Mouse (Mus musculus) G1E (cell line): ENCODE data around the gene Kdm4a. TPM values are rescaled to one million over a fixed set of nuclear protein-coding genes. Genes with fewer than 3 reads are reported as not detected.

Source experiments
- ATAC-seq: 2 replicates; pipeline ENCODE4 v1.8.0; 2016; ENCODE audit warnings: mild to moderate bottlenecking; ENCODE audit not compliant: insufficient number of reproducible peaks, poor library complexity, low FRiP score, severe bottlenecking; ENCODE audit errors: extremely low read depth
- DNase-seq: peaks from one replicate; pipeline ENCODE4 v3.0.0; 2012; ENCODE audit warnings: low spot score
- H3K27me3 ChIP-seq: 2 replicates; pipeline ENCODE4 v1.6.1; 2012; ENCODE audit warnings: mild to moderate bottlenecking, low read length, inconsistent platforms; ENCODE audit not compliant: insufficient read depth
- H3K36me3 ChIP-seq: replicated peaks from 2 replicates; pipeline ENCODE3; 2012; ENCODE audit warnings: mild to moderate bottlenecking, inconsistent platforms
- H3K4me1 ChIP-seq: 2 replicates; pipeline ENCODE4 v1.6.1; 2012; ENCODE audit warnings: low read depth, low read length, inconsistent platforms, mixed read lengths; ENCODE audit not compliant: insufficient read depth
- H3K4me3 ChIP-seq: 2 replicates; pipeline ENCODE4 v1.5.1; 2012; ENCODE audit warnings: low read depth, mild to moderate bottlenecking, inconsistent platforms, low read length, moderate library complexity, mixed read lengths
- H3K9me3 ChIP-seq: replicated peaks from 2 replicates; pipeline ENCODE4 v1.6.1; 2012; ENCODE audit warnings: inconsistent platforms
- CTCF ChIP-seq: IDR thresholded peaks from 2 replicates; pipeline ENCODE4 v1.5.1; 2012; ENCODE audit warnings: low read depth, low read length, inconsistent platforms, mixed read lengths
- GATA1 ChIP-seq: IDR thresholded peaks from 2 replicates; pipeline ENCODE4 v1.6.1; 2012; ENCODE audit warnings: borderline replicate concordance, low read length, inconsistent platforms, mixed read lengths
- GATA2 ChIP-seq: IDR thresholded peaks from 2 replicates; pipeline ENCODE4 v1.6.1; 2012; ENCODE audit warnings: low read depth, low read length, inconsistent platforms, borderline replicate concordance
- POLR2AphosphoS5 ChIP-seq: IDR thresholded peaks from 2 replicates; pipeline ENCODE4 v1.6.1; 2012; ENCODE audit warnings: low read depth, low read length, inconsistent platforms; ENCODE audit not compliant: insufficient replicate concordance
- TAL1 ChIP-seq: conservative IDR thresholded peaks from 2 replicates; pipeline ENCODE4 v1.6.1; 2012; ENCODE audit warnings: low read depth, low read length, inconsistent platforms, mixed read lengths
- polyA plus RNA-seq: library from polyadenylated mRNA; stranded (reverse); fragments of >175 nt; gene quantifications from 2 replicates; pipeline ENCODE4 v1.2.3, GENCODE M21; 2012
- total RNA-seq, 2 experiments: library from RNA; stranded (forward) in 1 of 2; stranded (reverse) in 1 of 2; fragments of 200-1000 nt in 1 of 2; fragments of >200 nt in 1 of 2; fragmentation: Nextera tagmentation in 1 of 2; gene quantifications; 2 replicates each; pipeline ENCODE4 v1.2.3; 2014 to 2017

The Kdm4a gene
- total and polyA plus RNA-seq, 3 experiments, result 39.4 to 50.5 (median 46.7) TPM

DNA sequence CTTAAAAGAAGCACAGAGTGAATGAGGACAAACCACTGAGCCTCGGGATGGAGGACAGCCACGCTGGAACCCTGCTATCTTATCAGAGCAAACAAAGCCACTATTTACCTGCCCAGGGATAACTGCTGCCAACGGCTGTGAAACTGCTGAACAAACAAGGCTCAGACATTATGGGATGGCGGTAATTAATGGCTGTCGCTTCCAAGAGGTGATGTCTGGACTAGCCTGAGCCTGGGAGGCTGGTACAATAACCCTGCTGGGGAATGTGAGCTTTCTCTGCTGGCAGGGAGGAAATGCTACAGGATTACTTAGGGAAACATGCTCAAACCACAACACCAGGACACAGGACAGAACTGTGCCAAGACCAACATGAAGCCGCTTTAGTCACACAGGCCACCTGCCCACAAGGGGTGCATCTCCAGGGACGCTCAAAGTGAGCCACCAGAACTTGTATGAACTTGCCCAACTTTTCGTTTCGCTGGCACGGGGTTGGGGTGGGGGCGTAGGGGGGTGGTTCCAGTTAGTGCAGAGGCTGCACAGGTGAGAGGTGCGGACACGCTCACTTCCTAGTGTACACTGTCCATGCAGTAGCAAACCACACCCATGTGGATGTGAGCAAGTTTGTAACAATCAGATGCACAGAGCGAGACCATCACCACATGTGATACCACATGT, 56.7 kb downstream of the Kdm4a start:
- no peak for TF ChIP-seq TAL1
- no peak for TF ChIP-seq GATA1
- TF ChIP-seq POLR2AphosphoS5, result no peak
- no peak for TF ChIP-seq CTCF
- no peak for TF ChIP-seq GATA2
- Histone ChIP-seq H3K4me3 (no peak overlapping the region), H3K4me1 (peaks cover 15% of the 10 kb centered on the region), H3K36me3 (peaks cover 40% of the 10 kb centered on the region), H3K9me3 (no peaks in the 10 kb centered on the region), H3K27me3 (no peaks in the 10 kb centered on the region)
- no peak for ATAC-seq
- no peak for DNase-seq

DNA sequence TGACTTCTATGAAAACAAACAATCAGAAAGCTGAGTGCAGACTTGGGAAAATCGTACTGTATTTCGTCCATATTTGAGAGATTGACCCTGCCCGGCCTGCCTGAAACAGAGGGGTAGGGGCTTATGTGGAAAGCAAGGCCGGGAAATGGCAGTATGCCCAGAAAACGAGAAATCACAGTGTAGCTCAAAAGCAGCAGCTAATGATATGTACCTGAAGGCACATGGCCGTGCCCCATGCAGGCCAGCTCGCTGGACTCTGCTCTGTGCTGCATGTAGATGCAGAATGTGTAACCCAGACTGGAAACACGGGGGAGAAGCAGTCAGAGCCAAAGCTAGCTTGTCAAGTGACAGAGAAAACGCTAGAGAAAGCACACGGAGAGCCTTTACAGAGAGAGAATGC, 57.8 kb downstream of the Kdm4a start:
- peaks cover 45% of the 10 kb centered on the region for H3K36me3 ChIP-seq
- no peak for ATAC-seq

DNA sequence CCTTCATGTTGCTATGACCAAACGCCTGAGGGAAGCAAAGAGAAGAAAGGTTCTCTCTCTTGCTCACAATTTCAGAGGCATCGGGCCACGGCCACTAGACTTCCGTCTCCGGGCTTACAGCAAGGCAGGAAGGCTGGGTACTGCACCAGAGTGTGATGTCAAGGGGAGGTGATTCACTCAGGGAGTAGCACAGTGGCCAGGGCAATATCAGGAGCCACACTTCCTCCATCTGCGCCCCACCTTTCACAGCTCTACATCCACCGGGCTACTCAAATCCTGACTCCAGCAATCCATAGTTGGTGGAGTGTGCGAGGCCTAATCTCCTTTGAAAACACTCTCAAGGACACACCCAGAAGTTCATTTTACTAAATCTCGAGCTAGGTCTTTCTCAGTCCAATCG, 62.3 kb downstream of the Kdm4a start:
- H3K4me3 ChIP-seq, result no peak overlapping the region
- H3K36me3 ChIP-seq, result peaks cover 57% of the 10 kb centered on the region
- no peaks in the 10 kb centered on the region for H3K27me3 ChIP-seq
- no peaks in the 10 kb centered on the region for H3K9me3 ChIP-seq
- TF ChIP-seq GATA1 (no peak), CTCF (no peak), GATA2 (no peak), POLR2AphosphoS5 (no peak), TAL1 (no peak)
- DNase-seq (no peak), ATAC-seq (no peak)
- H3K4me1 ChIP-seq, result peaks cover 18% of the 10 kb centered on the region

More for the DNA sequence above, 57.8 kb downstream of the Kdm4a start:
- DNase-seq, result no peak
- TF ChIP-seq CTCF (no peak), GATA2 (no peak), POLR2AphosphoS5 (no peak), TAL1 (no peak)
- Histone ChIP-seq H3K4me1 (peaks cover 13% of the 10 kb centered on the region), H3K27me3 (no peaks in the 10 kb centered on the region), H3K9me3 (no peaks in the 10 kb centered on the region), H3K4me3 (no peak overlapping the region)

DNA sequence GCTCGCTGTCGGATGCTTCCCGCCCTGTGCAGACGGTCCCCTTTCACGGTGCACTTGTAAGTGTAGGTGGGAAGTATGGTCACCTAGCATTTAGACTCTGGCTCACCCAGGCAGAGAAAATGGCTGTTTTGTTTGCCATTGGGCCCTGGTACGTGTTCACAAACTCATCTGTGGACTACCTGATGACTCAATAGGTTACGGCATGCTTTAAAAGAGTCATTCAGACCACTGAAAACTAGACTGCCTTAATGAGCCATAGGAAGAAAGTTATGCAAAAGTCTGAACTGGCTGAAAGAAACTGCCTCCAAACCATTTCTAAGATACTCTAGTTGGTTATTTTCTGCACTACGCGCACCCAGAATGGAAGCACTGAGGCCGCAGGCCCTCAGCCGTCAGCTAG, 63.7 kb downstream of the Kdm4a start:
- Histone ChIP-seq H3K36me3 (peaks cover 60% of the 10 kb centered on the region), H3K4me3 (no peak overlapping the region), H3K9me3 (peaks cover 5% of the 10 kb centered on the region), H3K27me3 (no peaks in the 10 kb centered on the region), H3K4me1 (peaks cover 18% of the 10 kb centered on the region)
- DNase-seq (no peak), ATAC-seq (no peak)
- TF ChIP-seq GATA1, result no peak
- TF ChIP-seq GATA2, result no peak
- no peak for TF ChIP-seq POLR2AphosphoS5
- TF ChIP-seq CTCF, result no peak
- no peak for TF ChIP-seq TAL1

DNA sequence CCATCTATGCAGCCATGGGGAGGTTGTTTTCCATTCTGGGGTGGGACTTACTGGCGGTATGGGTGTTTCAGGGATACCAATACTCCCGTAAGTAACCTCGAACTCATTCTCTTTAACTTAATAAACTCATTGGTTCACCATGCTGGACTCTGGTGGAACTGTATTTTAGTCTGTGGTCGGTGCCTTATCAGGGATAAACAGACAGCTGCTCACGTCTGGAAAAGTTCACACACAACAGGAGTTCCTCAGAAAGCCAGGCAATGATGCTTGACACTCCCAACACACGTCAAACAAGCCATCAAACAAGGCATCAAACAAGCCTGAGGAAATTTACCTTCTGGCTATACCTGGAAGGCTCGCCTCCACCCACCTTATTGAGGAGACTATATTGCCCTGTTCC, 64.7 kb downstream of the Kdm4a start:
- H3K36me3 ChIP-seq, result peaks cover 59% of the 10 kb centered on the region
- no peak for ATAC-seq

DNA sequence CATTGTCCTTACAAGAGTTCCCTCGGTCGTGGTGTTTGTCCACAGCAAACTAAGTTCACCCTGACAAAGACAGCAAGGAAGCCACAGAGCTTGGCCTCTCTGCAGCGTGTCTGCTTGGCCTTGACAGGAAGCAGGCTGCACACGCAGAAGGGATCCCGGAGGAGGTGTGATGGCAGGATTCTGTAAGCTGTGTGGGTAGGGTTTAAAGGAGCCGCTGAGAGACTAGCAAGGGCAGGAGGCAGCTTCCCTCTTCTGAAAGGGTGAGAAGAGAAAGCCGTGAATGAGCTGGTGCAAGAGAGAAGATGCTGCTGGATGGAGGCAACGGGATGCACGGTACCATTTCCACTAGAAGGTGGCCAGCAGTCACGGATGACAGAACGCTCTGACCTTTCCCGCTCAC, 67.2 kb downstream of the Kdm4a start:
- TF ChIP-seq GATA2 (no peak), POLR2AphosphoS5 (no peak), CTCF (no peak), GATA1 (no peak), TAL1 (no peak)
- peaks cover 10% of the 10 kb centered on the region for H3K9me3 ChIP-seq
- peaks cover 53% of the 10 kb centered on the region for H3K36me3 ChIP-seq
- no peaks in the 10 kb centered on the region for H3K27me3 ChIP-seq
- no peak for ATAC-seq
- peaks cover 18% of the 10 kb centered on the region for H3K4me1 ChIP-seq
- no peak for DNase-seq
- no peak overlapping the region for H3K4me3 ChIP-seq

More for the DNA sequence above, 64.7 kb downstream of the Kdm4a start:
- peaks cover 18% of the 10 kb centered on the region for H3K4me1 ChIP-seq
- peaks cover 10% of the 10 kb centered on the region for H3K9me3 ChIP-seq
- H3K27me3 ChIP-seq, result no peaks in the 10 kb centered on the region
- DNase-seq, result no peak
- TF ChIP-seq POLR2AphosphoS5 (no peak), GATA2 (no peak)
- H3K4me3 ChIP-seq, result no peak overlapping the region
